Mouse (Mus musculus) frontal cortex, postnatal 10 days (tissue): Measurements from ENCODE around the gene Gtsf1.
"Not testable (repeated sequence)": the region's sequence is repeated elsewhere in the genome, so short reads cannot be mapped to it uniquely, and the experiment has no call there.

ENCODE experiments used
- DNase-seq, 2 experiments: peaks; one replicate each; pipeline ENCODE4 v3.0.0; 2022; ENCODE audit warnings: low spot score in 2 of 2, mixed read lengths in 1 of 2

The Gtsf1 gene

GRCm38 (mm10) chr15:103430241-103430640 lies at the start of gene Gtsf1:
TSS of gene Gtsf1 (minus strand) at chr15:103430470.
- no peak for DNase-seq

GRCm38 (mm10) chr15:103479080-103479606 lies 48.9 kb upstream of the Gtsf1 start:
- DNase-seq, result no peak

- DNase-seq, result no peak
Observed at GRCm38 (mm10) chr15:103473769-103474168, 43.5 kb upstream of the Gtsf1 start.

- no peak for DNase-seq
Observed at GRCm38 (mm10) chr15:103473182-103473581, 42.9 kb upstream of the Gtsf1 start.

- DNase-seq, result no peak
Observed at GRCm38 (mm10) chr15:103472265-103472664, 42.0 kb upstream of the Gtsf1 start.

GRCm38 (mm10) chr15:103471488-103472194 lies 41.4 kb upstream of the Gtsf1 start:
- DNase-seq, result no peak

- DNase-seq, result peak in 1 of 2 experiments; percentile 15
Observed at GRCm38 (mm10) chr15:103462539-103463261, 32.4 kb upstream of the Gtsf1 start.

- DNase-seq, result no peak
Observed at GRCm38 (mm10) chr15:103454449-103454848, 24.2 kb upstream of the Gtsf1 start.

GRCm38 (mm10) chr15:103453551-103454218 lies 23.4 kb upstream of the Gtsf1 start, which contains the start of gene Nckap1l:
TSS of gene Nckap1l (plus strand) at chr15:103453794.
- DNase-seq, result peak; percentile 16 to 27

- DNase-seq, result no peak
Observed at GRCm38 (mm10) chr15:103448369-103448768, 18.1 kb upstream of the Gtsf1 start, which contains the start of gene Gtsf2. TSS of gene Gtsf2 (minus strand) at chr15:103448469.

- DNase-seq, result not testable (repeated sequence)
Observed at GRCm38 (mm10) chr15:103445966-103446365, 15.7 kb upstream of the Gtsf1 start.

- DNase-seq, result no peak
Observed at GRCm38 (mm10) chr15:103427017-103427416, 3.3 kb downstream of the Gtsf1 start.

GRCm38 (mm10) chr15:103405586-103405985 lies 24.7 kb downstream of the Gtsf1 start:
- DNase-seq, result not testable (repeated sequence)

- DNase-seq, result no peak
Observed at GRCm38 (mm10) chr15:103401361-103401760, 28.9 kb downstream of the Gtsf1 start.

GRCm38 (mm10) chr15:103393577-103393976 lies 36.7 kb downstream of the Gtsf1 start:
- DNase-seq, result no peak

GRCm38 (mm10) chr15:103388556-103389145 lies 41.6 kb downstream of the Gtsf1 start:
- no peak for DNase-seq

- no peak for DNase-seq
Observed at GRCm38 (mm10) chr15:103383771-103384488, 46.3 kb downstream of the Gtsf1 start.

GRCm38 (mm10) chr15:103382795-103383406 lies 47.4 kb downstream of the Gtsf1 start:
- DNase-seq, result no peak

GRCm38 (mm10) chr15:103382075-103382474 lies 48.2 kb downstream of the Gtsf1 start:
- DNase-seq, result no peak

GRCm38 (mm10) chr15:103378665-103379356 lies 51.5 kb downstream of the Gtsf1 start:
- DNase-seq, result no peak
